Mouse (Mus musculus): Measurements from ENCODE around the gene Itprid2. TPM values are rescaled to one million over a fixed set of nuclear protein-coding genes. Genes with fewer than 3 reads are reported as not detected.

Gene Itprid2
- polyA plus RNA-seq, 1 experiment from 2014 or later: 6.0 TPM

- peak overlapping the region; percentile 3; the same call in 1 of the 2 replicates for H3K4me2 ChIP-seq (ENCODE audit: low read length)
- no peaks in the 10 kb centered on the region; the same call in 1 of the 2 replicates for H3K4me1 ChIP-seq (ENCODE audit: control insufficient read depth, insufficient read depth, low read length)
- no peaks in the 10 kb centered on the region for H3K9me3 ChIP-seq (replicated peaks; ENCODE audit: control insufficient read depth, low read length)
- H3K9ac ChIP-seq (ENCODE audit: low read length): no peak overlapping the region
- no peak overlapping the region for H3K4me3 ChIP-seq (ENCODE audit: low read depth, low read length)
- H3K27ac ChIP-seq (ENCODE audit: low read depth, low read length): no peak overlapping the region
- no peak for DNase-seq (ENCODE audit: low spot score)
- H3K36me3 ChIP-seq (ENCODE audit: control insufficient read depth, insufficient read depth, low read length): peaks cover 11% of the 10 kb centered on the region
- WGBS: 60% methylated on average over 4 of the region's 4 CpGs
- no peaks in the 10 kb centered on the region for H3K27me3 ChIP-seq (replicated peaks; ENCODE audit: control insufficient read depth, insufficient read depth, low read length)
- no peak for ATAC-seq
These were observed 3.8 kb downstream of the Itprid2 start for GRCm38 (mm10) chr2:79638924-79639323.

- Histone ChIP-seq H3K4me3 (ENCODE audit: low read depth, low read length) (no peak overlapping the region), H3K4me2 (ENCODE audit: low read length) (no peak overlapping the region), H3K4me1 (ENCODE audit: control insufficient read depth, insufficient read depth, low read length) (no peaks in the 10 kb centered on the region), H3K9ac (ENCODE audit: low read length) (no peak overlapping the region), H3K9me3 (replicated peaks; ENCODE audit: control insufficient read depth, low read length) (no peaks in the 10 kb centered on the region), H3K27ac (ENCODE audit: low read depth, low read length) (no peak overlapping the region), H3K36me3 (ENCODE audit: control insufficient read depth, insufficient read depth, low read length) (peaks cover 25% of the 10 kb centered on the region), H3K27me3 (replicated peaks; ENCODE audit: control insufficient read depth, insufficient read depth, low read length) (no peaks in the 10 kb centered on the region)
- ATAC-seq (peak; percentile 46; the same call in 1 of the 2 replicates), DNase-seq (ENCODE audit: low spot score) (peak; percentile 69)
- WGBS: 51% methylated on average over 4 of the region's 4 CpGs
These were observed 11.1 kb downstream of the Itprid2 start for GRCm38 (mm10) chr2:79646237-79646688.

- DNase-seq (ENCODE audit: low spot score): no peak
- WGBS: 61% methylated on average over 4 of the region's 4 CpGs
- Histone ChIP-seq H3K4me2 (ENCODE audit: low read length) (no peak overlapping the region), H3K9me3 (replicated peaks; ENCODE audit: control insufficient read depth, low read length) (no peaks in the 10 kb centered on the region), H3K4me3 (ENCODE audit: low read depth, low read length) (no peak overlapping the region), H3K4me1 (ENCODE audit: control insufficient read depth, insufficient read depth, low read length) (no peaks in the 10 kb centered on the region), H3K36me3 (ENCODE audit: control insufficient read depth, insufficient read depth, low read length) (peaks cover 21% of the 10 kb centered on the region), H3K27me3 (replicated peaks; ENCODE audit: control insufficient read depth, insufficient read depth, low read length) (no peaks in the 10 kb centered on the region), H3K9ac (ENCODE audit: low read length) (no peak overlapping the region), H3K27ac (ENCODE audit: low read depth, low read length) (no peak overlapping the region)
- no peak for ATAC-seq
These were observed 11.9 kb downstream of the Itprid2 start for GRCm38 (mm10) chr2:79647094-79647493.

- Histone ChIP-seq H3K36me3 (ENCODE audit: control insufficient read depth, insufficient read depth, low read length) (peaks cover 18% of the 10 kb centered on the region), H3K9ac (ENCODE audit: low read length) (no peak overlapping the region), H3K4me2 (ENCODE audit: low read length) (no peak overlapping the region), H3K4me1 (ENCODE audit: control insufficient read depth, insufficient read depth, low read length) (no peaks in the 10 kb centered on the region), H3K27ac (ENCODE audit: low read depth, low read length) (no peak overlapping the region), H3K27me3 (replicated peaks; ENCODE audit: control insufficient read depth, insufficient read depth, low read length) (no peaks in the 10 kb centered on the region), H3K9me3 (replicated peaks; ENCODE audit: control insufficient read depth, low read length) (no peaks in the 10 kb centered on the region), H3K4me3 (ENCODE audit: low read depth, low read length) (no peak overlapping the region)
- ATAC-seq (no peak), DNase-seq (ENCODE audit: low spot score) (no peak)
- 45% methylated on average over 2 of the region's 2 CpGs for WGBS
These were observed 12.6 kb downstream of the Itprid2 start for GRCm38 (mm10) chr2:79647728-79648127.

GRCm38 (mm10) chr2:79651185-79651584, 16.0 kb downstream of the Itprid2 start:
- no peaks in the 10 kb centered on the region for H3K9me3 ChIP-seq (replicated peaks; ENCODE audit: control insufficient read depth, low read length)
- H3K4me2 ChIP-seq (ENCODE audit: low read length): no peak overlapping the region
- no peak overlapping the region for H3K4me3 ChIP-seq (ENCODE audit: low read depth, low read length)
- no peak for DNase-seq (ENCODE audit: low spot score)
- no peak overlapping the region for H3K9ac ChIP-seq (ENCODE audit: low read length)
- no peaks in the 10 kb centered on the region for H3K4me1 ChIP-seq (ENCODE audit: control insufficient read depth, insufficient read depth, low read length)
- no peak for ATAC-seq
- WGBS: 89% methylated on average over 3 of the region's 3 CpGs
- no peak overlapping the region for H3K27ac ChIP-seq (ENCODE audit: low read depth, low read length)
- H3K36me3 ChIP-seq (ENCODE audit: control insufficient read depth, insufficient read depth, low read length): 0 out of 2 replicates have a peak, but pooled peaks cover 2% of the 10 kb centered on the region
- no peaks in the 10 kb centered on the region for H3K27me3 ChIP-seq (replicated peaks; ENCODE audit: control insufficient read depth, insufficient read depth, low read length)

GRCm38 (mm10) chr2:79651701-79652100, 16.5 kb downstream of the Itprid2 start:
- no peak for DNase-seq (ENCODE audit: low spot score)
- Histone ChIP-seq H3K9ac (ENCODE audit: low read length) (no peak overlapping the region), H3K4me3 (ENCODE audit: low read depth, low read length) (no peak overlapping the region), H3K4me1 (ENCODE audit: control insufficient read depth, insufficient read depth, low read length) (no peaks in the 10 kb centered on the region), H3K4me2 (ENCODE audit: low read length) (no peak overlapping the region), H3K27me3 (replicated peaks; ENCODE audit: control insufficient read depth, insufficient read depth, low read length) (no peaks in the 10 kb centered on the region), H3K27ac (ENCODE audit: low read depth, low read length) (no peak overlapping the region), H3K36me3 (ENCODE audit: control insufficient read depth, insufficient read depth, low read length) (0 out of 2 replicates have a peak, but pooled peaks cover 2% of the 10 kb centered on the region), H3K9me3 (replicated peaks; ENCODE audit: control insufficient read depth, low read length) (no peaks in the 10 kb centered on the region)
- WGBS: 90% methylated on average over 3 of the region's 3 CpGs
- ATAC-seq: no peak

GRCm38 (mm10) chr2:79652502-79652901, 17.4 kb downstream of the Itprid2 start:
- no peak overlapping the region for H3K4me3 ChIP-seq (ENCODE audit: low read depth, low read length)
- no peak overlapping the region for H3K9ac ChIP-seq (ENCODE audit: low read length)
- no peak overlapping the region for H3K27ac ChIP-seq (ENCODE audit: low read depth, low read length)
- H3K9me3 ChIP-seq (replicated peaks; ENCODE audit: control insufficient read depth, low read length): no peaks in the 10 kb centered on the region
- DNase-seq (ENCODE audit: low spot score) (no peak), ATAC-seq (no peak)
- 91% methylated on average over 4 of the region's 4 CpGs for WGBS
- H3K4me1 ChIP-seq (ENCODE audit: control insufficient read depth, insufficient read depth, low read length): no peaks in the 10 kb centered on the region
- no peak overlapping the region for H3K4me2 ChIP-seq (ENCODE audit: low read length)
- peaks cover 8% of the 10 kb centered on the region; the same call in 1 of the 2 replicates for H3K36me3 ChIP-seq (ENCODE audit: control insufficient read depth, insufficient read depth, low read length)
- H3K27me3 ChIP-seq (replicated peaks; ENCODE audit: control insufficient read depth, insufficient read depth, low read length): no peaks in the 10 kb centered on the region

- WGBS: 68% methylated on average over 6 of the region's 6 CpGs
- H3K27me3 ChIP-seq (replicated peaks; ENCODE audit: control insufficient read depth, insufficient read depth, low read length): no peaks in the 10 kb centered on the region
- ATAC-seq: no peak
These were observed 18.1 kb downstream of the Itprid2 start for GRCm38 (mm10) chr2:79653093-79653808.

GRCm38 (mm10) chr2:79653809-79654164, 18.6 kb downstream of the Itprid2 start:
- no peaks in the 10 kb centered on the region for H3K4me1 ChIP-seq (ENCODE audit: control insufficient read depth, insufficient read depth, low read length)
- no peak overlapping the region for H3K27ac ChIP-seq (ENCODE audit: low read depth, low read length)
- ATAC-seq (no peak), DNase-seq (ENCODE audit: low spot score) (no peak)
- no peaks in the 10 kb centered on the region for H3K27me3 ChIP-seq (replicated peaks; ENCODE audit: control insufficient read depth, insufficient read depth, low read length)
- peaks cover 18% of the 10 kb centered on the region for H3K36me3 ChIP-seq (ENCODE audit: control insufficient read depth, insufficient read depth, low read length)
- H3K9ac ChIP-seq (ENCODE audit: low read length): no peak overlapping the region
- WGBS: 92% methylated on average over 2 of the region's 2 CpGs
- no peak overlapping the region for H3K4me3 ChIP-seq (ENCODE audit: low read depth, low read length)
- no peak overlapping the region for H3K4me2 ChIP-seq (ENCODE audit: low read length)
- H3K9me3 ChIP-seq (replicated peaks; ENCODE audit: control insufficient read depth, low read length): no peaks in the 10 kb centered on the region

More at GRCm38 (mm10) chr2:79653093-79653808, 18.1 kb downstream of the Itprid2 start:
- Histone ChIP-seq H3K36me3 (ENCODE audit: control insufficient read depth, insufficient read depth, low read length) (peaks cover 14% of the 10 kb centered on the region), H3K4me2 (ENCODE audit: low read length) (no peak overlapping the region), H3K4me1 (ENCODE audit: control insufficient read depth, insufficient read depth, low read length) (no peaks in the 10 kb centered on the region), H3K9me3 (replicated peaks; ENCODE audit: control insufficient read depth, low read length) (no peaks in the 10 kb centered on the region), H3K4me3 (ENCODE audit: low read depth, low read length) (no peak overlapping the region), H3K27ac (ENCODE audit: low read depth, low read length) (no peak overlapping the region), H3K9ac (ENCODE audit: low read length) (no peak overlapping the region)
- no peak for DNase-seq (ENCODE audit: low spot score)
